Comparison of ENCODE assay signal across 15 mouse cellular contexts in genomic region chr13:56780746-56781469, GRCm38 (mm10). TPM values are rescaled to one million over a fixed set of nuclear protein-coding genes. Genes with fewer than 3 reads are reported as not detected.
DNase-seq lines count a peak whose midpoint lies in the region; ATAC-seq and TF ChIP-seq lines count a peak whose summit lies in the region.
"Had no signal": no experiment of that assay in that cellular context is flagged by ENCODE, and none has a peak within 500 bp of the region (broad histone marks: within the 10 kb centered on the region; RNA-seq: fewer than 3 reads in every experiment).

No protein-coding gene starts in this region.

- peak overlapping the region; percentile 57; the same call in 1 of the 2 replicates for H3K27ac ChIP-seq in layer of hippocampus, adult 2 months
- H3K27ac ChIP-seq in forebrain, embryonic 16.5 days (ENCODE audit: low read length), result peak overlapping the region; percentile 1; the same call in 1 of the 2 replicates
- H3K27ac ChIP-seq in neural tube, embryonic 13.5 days (replicated peaks), result peak overlapping the region; percentile 77
- H3K27ac ChIP-seq: embryonic facial prominence, embryonic 15.5 days; liver, embryonic 14.5 days; macrophage; stomach, embryonic 15.5 days had no signal

- no peaks in the 10 kb centered on the region for H3K27me3 ChIP-seq in forebrain, embryonic 16.5 days (replicated peaks; ENCODE audit: control insufficient read depth, insufficient read depth, low read length)
- H3K27me3 ChIP-seq in neural tube, embryonic 13.5 days, result no peaks in the 10 kb centered on the region
- H3K27me3 ChIP-seq: embryonic facial prominence, embryonic 15.5 days; stomach, embryonic 15.5 days had no signal

- peaks cover 19% of the 10 kb centered on the region for H3K4me1 ChIP-seq in forebrain, embryonic 16.5 days (replicated peaks; ENCODE audit: control insufficient read depth, insufficient read depth, low read length)
- peaks cover 24% of the 10 kb centered on the region for H3K4me1 ChIP-seq in neural tube, embryonic 13.5 days (replicated peaks)
- H3K4me1 ChIP-seq: embryonic facial prominence, embryonic 15.5 days had no signal

- no peaks in the 10 kb centered on the region for H3K36me3 ChIP-seq in forebrain, embryonic 16.5 days (ENCODE audit: control insufficient read depth, insufficient read depth)
- H3K36me3 ChIP-seq in neural tube, embryonic 13.5 days, result no peaks in the 10 kb centered on the region
- H3K36me3 ChIP-seq: embryonic facial prominence, embryonic 15.5 days; heart, embryonic 12.5 days; stomach, embryonic 15.5 days had no signal

- H3K9ac ChIP-seq in forebrain, embryonic 16.5 days (replicated peaks; ENCODE audit: low read depth, low read length), result no peak overlapping the region
- H3K9ac ChIP-seq in neural tube, embryonic 13.5 days, result 0 out of 2 replicates have a peak overlapping the region, but pooled peaks have one; percentile 38
- H3K9ac ChIP-seq: embryonic facial prominence, embryonic 15.5 days; heart, embryonic 12.5 days; liver, embryonic 14.5 days; stomach, embryonic 15.5 days had no signal

- peak; percentile 16; the same call in 1 of the 2 replicates for ATAC-seq in forebrain, embryonic 16.5 days
- ATAC-seq in neural tube, embryonic 13.5 days (ENCODE audit: low read depth), result peak; percentile 27; the same call in 1 of the 2 replicates

- H3K9me3 ChIP-seq in forebrain, embryonic 16.5 days (ENCODE audit: control insufficient read depth, low read length), result no peaks in the 10 kb centered on the region
- no peaks in the 10 kb centered on the region for H3K9me3 ChIP-seq in neural tube, embryonic 13.5 days
- H3K9me3 ChIP-seq: embryonic facial prominence, embryonic 15.5 days; heart, embryonic 12.5 days; stomach, embryonic 15.5 days had no signal

- H3K4me3 ChIP-seq in layer of hippocampus, adult 2 months, result no peak overlapping the region
- no peak overlapping the region for H3K4me3 ChIP-seq in forebrain, embryonic 16.5 days (replicated peaks; ENCODE audit: low read length)
- no peak overlapping the region for H3K4me3 ChIP-seq in neural tube, embryonic 13.5 days
- H3K4me3 ChIP-seq: embryonic facial prominence, embryonic 15.5 days; heart, embryonic 12.5 days; stomach, embryonic 15.5 days had no signal

- DNase-seq in layer of hippocampus, adult 2 months (ENCODE audit: low spot score in 2 of 2), result no peak
- no peak for DNase-seq in layer of hippocampus, adult 18-20 months (ENCODE audit: low spot score in 2 of 2)
- DNase-seq in ZHBTc4 (ENCODE audit: low read depth, low spot score), result peak; percentile 77
- no peak for DNase-seq in thymus, postnatal 0 days (ENCODE audit: low spot score)
- no peak for DNase-seq in layer of hippocampus, postnatal 10 days (ENCODE audit: low spot score in 2 of 2)
- DNase-seq: kidney, postnatal 10 days; right cerebral cortex, postnatal 4 days had no signal

- 44% methylated on average over 13 of the region's 13 CpGs for WGBS in forebrain, embryonic 16.5 days
- WGBS in neural tube, embryonic 13.5 days, result 46% methylated on average over 13 of the region's 13 CpGs

- TF ChIP-seq CTCF in layer of hippocampus, adult 2 months (conservative IDR thresholded peaks at IDR 0.05), result no peak

- no peak overlapping the region for H3K4me2 ChIP-seq in forebrain, embryonic 16.5 days (ENCODE audit: low read length)
- H3K4me2 ChIP-seq in neural tube, embryonic 13.5 days, result no peak overlapping the region
- H3K4me2 ChIP-seq: embryonic facial prominence, embryonic 15.5 days; heart, embryonic 12.5 days; stomach, embryonic 15.5 days had no signal

RNA-seq across cellular contexts. Expression of gene Gm45623, which starts 27.3 kb away (rescaled TPM):
- 1 to 10 TPM in 1 of 2 experiments, under 1 TPM in 1; 0.96 to 1.6 TPM for total RNA-seq in layer of hippocampus, adult 2 months (2021)
- total RNA-seq in layer of hippocampus, adult 18-20 months (2021), result 1 to 10 TPM; 1.3 to 1.5 TPM
- 0.99 and 1.1 TPM in 2 replicates for polyA plus RNA-seq in forebrain, embryonic 16.5 days (2015; fragmentation: Nextera tagmentation; extraction: Ambion mirVana)
- 1.0 and 1.6 TPM in 2 replicates for polyA plus RNA-seq in neural tube, embryonic 13.5 days (2015; fragmentation: Nextera tagmentation; extraction: Ambion mirVana)
- 0.17 and 0.27 TPM in 2 replicates for polyA plus RNA-seq in thymus, postnatal 0 days (2015; fragmentation: Nextera tagmentation; extraction: Ambion mirVana)
- total RNA-seq in layer of hippocampus, postnatal 10 days (2021), result under 1 TPM; 0.54 to 0.98 TPM
- total RNA-seq: CH12.LX had no signal
- polyA plus RNA-seq: liver, embryonic 14.5 days; macrophage had no signal

Comparison
In these comparisons a context has a peak if more than half of its experiments do, and no peak if none do; other contexts are left out.
1. H3K27ac ChIP-seq: peak in every context shown above with its lines; median percentile 77 in neural tube, embryonic 13.5 days; 57 in layer of hippocampus, adult 2 months; 1 in forebrain, embryonic 16.5 days.